Mouse (Mus musculus): Measurements from ENCODE around the gene Olfr51. TPM values are rescaled to one million over a fixed set of nuclear protein-coding genes. Genes with fewer than 3 reads are reported as not detected.

The Olfr51 gene
- total RNA-seq, 2 experiments from 2014 or later, result not detected

Other genes with a start within 250 kb of the Olfr51 start
- gene Zfp354c, start 175.9 kb upstream of the Olfr51 start, total RNA-seq (2021), result 10 to 100 TPM; 63.3 to 63.8 TPM
- 1 to 10 TPM; 3.9 to 4.3 TPM for gene Zfp879, start 162.0 kb upstream of the Olfr51 start, total RNA-seq (2021)
- under 1 TPM in 1 of 2 experiments, not detected in 1; 0.08 TPM for gene Grm6, start 152.9 kb upstream of the Olfr51 start, total RNA-seq (2021)
- gene Zfp454, start 115.9 kb upstream of the Olfr51 start, total RNA-seq (2021), result 1 to 10 TPM; 6.0 to 6.4 TPM
- gene Zfp2, start 87.4 kb upstream of the Olfr51 start, total RNA-seq (2021), result 10 to 100 TPM; 22.7 to 23.4 TPM
- 1 to 10 TPM; 4.8 to 5.2 TPM for gene Zfp354b, start 72.0 kb upstream of the Olfr51 start, total RNA-seq (2021)
- gene 4933414I15Rik, start 59.8 kb upstream of the Olfr51 start, total RNA-seq (2021), result not detected
- gene Prop1, start 49.8 kb upstream of the Olfr51 start, total RNA-seq (2021), result not detected
- not detected for gene Olfr1378, start 37.1 kb upstream of the Olfr51 start, total RNA-seq (2021)
- not detected for gene Olfr1377, start 21.6 kb upstream of the Olfr51 start, total RNA-seq (2021)
- gene Olfr54, start 10.6 kb downstream of the Olfr51 start, total RNA-seq (2021), result not detected
- gene Olfr1375, start 44.5 kb downstream of the Olfr51 start, total RNA-seq (2021), result not detected
- 10 to 100 TPM in 1 of 2 experiments, 1 to 10 TPM in 1; 9.7 to 10.6 TPM for gene Zfp354a, start 55.7 kb downstream of the Olfr51 start, total RNA-seq (2021)
- not detected for gene Gm12569, start 216.9 kb downstream of the Olfr51 start, total RNA-seq (2021)

Measured in left cerebral cortex, postnatal 10 days (tissue).